ENCODE assay signal across 23 mouse cellular contexts in genomic region chr10:109598604-109599003, GRCm38 (mm10).
DNase-seq lines count a peak whose midpoint lies in the region; ATAC-seq and TF ChIP-seq lines count a peak whose summit lies in the region.
"Had no signal": no experiment of that assay in that cellular context is flagged by ENCODE, and none has a peak within 500 bp of the region (broad histone marks: within the 10 kb centered on the region; RNA-seq: fewer than 3 reads in every experiment).

No protein-coding gene starts in this region.

- intact Hi-C loops in left cerebral cortex, adult 2 months (cut with DNase I): no loop called here

- ATAC-seq in hindbrain, embryonic 14.5 days (ENCODE audit: low FRiP score): no peak
- no peak for ATAC-seq in hindbrain, embryonic 12.5 days (ENCODE audit: low FRiP score)
- ATAC-seq in midbrain, embryonic 15.5 days (replicated peaks): 0 out of 2 replicates have a peak, but pooled peaks have one; percentile 27
- no peak for ATAC-seq in kidney, embryonic 14.5 days (ENCODE audit: low FRiP score, low TSS enrichment)
- ATAC-seq: activated CD4-positive, CD25-positive, alpha-beta regulatory T cell, adult 4 months; inflammation-experienced regulatory T-cells, adult 6 months; liver, embryonic 12.5 days had no signal

- DNase-seq in hindbrain, embryonic 14.5 days (ENCODE audit: low spot score): peak; percentile 36
- no peak for DNase-seq in left cerebral cortex, adult 2 months (ENCODE audit: extremely low spot score in 1 of 2, low spot score in 2 of 2)
- DNase-seq in left cerebral cortex, adult 18-20 months (ENCODE audit: low spot score in 2 of 2): no peak
- DNase-seq in brain, adult 2 months (ENCODE audit: low read depth, low spot score): peak; percentile 81
- DNase-seq: adrenal gland, postnatal 10 days; cerebellum, adult 9-11 months; gastrocnemius, postnatal 14 days; heart, adult 11 months; kidney, adult 18-20 months; lung, adult 18-20 months; lung, postnatal 10 days had no signal

- no peak overlapping the region for H3K27ac ChIP-seq in hindbrain, embryonic 14.5 days
- H3K27ac ChIP-seq in hindbrain, embryonic 12.5 days: no peak overlapping the region
- H3K27ac ChIP-seq in left cerebral cortex, adult 2 months: peak overlapping the region; percentile 80
- H3K27ac ChIP-seq in midbrain, embryonic 15.5 days: peak overlapping the region; percentile 58
- H3K27ac ChIP-seq in kidney, embryonic 14.5 days (ENCODE audit: low read depth, low read length): no peak overlapping the region
- H3K27ac ChIP-seq: embryonic facial prominence, embryonic 15.5 days; kidney, postnatal 0 days; limb, embryonic 13.5 days; liver, embryonic 12.5 days; neural tube, embryonic 15.5 days; stomach, postnatal 0 days had no signal

- no peak overlapping the region for H3K9ac ChIP-seq in hindbrain, embryonic 14.5 days
- H3K9ac ChIP-seq in hindbrain, embryonic 12.5 days: no peak overlapping the region
- H3K9ac ChIP-seq in midbrain, embryonic 15.5 days: no peak overlapping the region
- H3K9ac ChIP-seq in kidney, embryonic 14.5 days (ENCODE audit: low read depth, low read length): no peak overlapping the region
- H3K9ac ChIP-seq: embryonic facial prominence, embryonic 15.5 days; limb, embryonic 13.5 days; liver, embryonic 12.5 days; neural tube, embryonic 15.5 days had no signal

- H3K4me2 ChIP-seq in hindbrain, embryonic 14.5 days (replicated peaks): no peak overlapping the region
- no peak overlapping the region for H3K4me2 ChIP-seq in hindbrain, embryonic 12.5 days (replicated peaks)
- H3K4me2 ChIP-seq in midbrain, embryonic 15.5 days: no peak overlapping the region
- no peak overlapping the region for H3K4me2 ChIP-seq in kidney, embryonic 14.5 days (replicated peaks; ENCODE audit: low read depth, low read length)
- H3K4me2 ChIP-seq: embryonic facial prominence, embryonic 15.5 days; heart, embryonic 11.5 days; limb, embryonic 13.5 days; liver, embryonic 12.5 days; neural tube, embryonic 15.5 days had no signal

- no peaks in the 10 kb centered on the region for H3K4me1 ChIP-seq in hindbrain, embryonic 14.5 days (replicated peaks; ENCODE audit: control insufficient read depth, insufficient read depth, low read length)
- no peaks in the 10 kb centered on the region for H3K4me1 ChIP-seq in hindbrain, embryonic 12.5 days
- peaks cover 6% of the 10 kb centered on the region; the same call in 1 of the 2 replicates for H3K4me1 ChIP-seq in midbrain, embryonic 15.5 days
- H3K4me1 ChIP-seq in kidney, embryonic 14.5 days (ENCODE audit: control insufficient read depth, insufficient read depth, low read length): no peaks in the 10 kb centered on the region
- H3K4me1 ChIP-seq: embryonic facial prominence, embryonic 15.5 days; limb, embryonic 13.5 days; liver, embryonic 12.5 days had no signal

- no peak for TF ChIP-seq CTCF in left cerebral cortex, adult 2 months (IDR thresholded peaks at IDR 0.05)

- H3K36me3 ChIP-seq in hindbrain, embryonic 14.5 days (replicated peaks; ENCODE audit: control insufficient read depth, insufficient read depth): no peaks in the 10 kb centered on the region
- no peaks in the 10 kb centered on the region for H3K36me3 ChIP-seq in hindbrain, embryonic 12.5 days
- no peaks in the 10 kb centered on the region for H3K36me3 ChIP-seq in midbrain, embryonic 15.5 days (replicated peaks)
- no peaks in the 10 kb centered on the region for H3K36me3 ChIP-seq in kidney, embryonic 14.5 days (ENCODE audit: control insufficient read depth, insufficient read depth, low read length)
- H3K36me3 ChIP-seq: embryonic facial prominence, embryonic 15.5 days; limb, embryonic 13.5 days; liver, embryonic 12.5 days; neural tube, embryonic 15.5 days had no signal

- WGBS in hindbrain, embryonic 14.5 days: 35% methylated on average over 3 of the region's 3 CpGs
- 63% methylated on average over 3 of the region's 3 CpGs for WGBS in hindbrain, embryonic 12.5 days
- 18% methylated on average over 3 of the region's 3 CpGs for WGBS in midbrain, embryonic 15.5 days
- WGBS in kidney, embryonic 14.5 days: 81% methylated on average over 3 of the region's 3 CpGs

- H3K9me3 ChIP-seq in hindbrain, embryonic 14.5 days (ENCODE audit: control insufficient read depth, low read length): no peaks in the 10 kb centered on the region
- H3K9me3 ChIP-seq in hindbrain, embryonic 12.5 days (replicated peaks): no peaks in the 10 kb centered on the region
- H3K9me3 ChIP-seq in midbrain, embryonic 15.5 days: no peaks in the 10 kb centered on the region
- H3K9me3 ChIP-seq in kidney, embryonic 14.5 days (ENCODE audit: control insufficient read depth, low read length): no peaks in the 10 kb centered on the region
- H3K9me3 ChIP-seq: embryonic facial prominence, embryonic 15.5 days; limb, embryonic 13.5 days; liver, embryonic 12.5 days; neural tube, embryonic 15.5 days had no signal

- H3K4me3 ChIP-seq in hindbrain, embryonic 14.5 days (replicated peaks; ENCODE audit: low read length): no peak overlapping the region
- H3K4me3 ChIP-seq in hindbrain, embryonic 12.5 days: no peak overlapping the region
- no peak overlapping the region for H3K4me3 ChIP-seq in left cerebral cortex, adult 2 months
- H3K4me3 ChIP-seq in midbrain, embryonic 15.5 days: no peak overlapping the region
- H3K4me3 ChIP-seq in kidney, embryonic 14.5 days (ENCODE audit: low read length): no peak overlapping the region
- H3K4me3 ChIP-seq: embryonic facial prominence, embryonic 15.5 days; limb, embryonic 13.5 days; liver, embryonic 12.5 days; neural tube, embryonic 15.5 days had no signal

- H3K27me3 ChIP-seq in hindbrain, embryonic 14.5 days (ENCODE audit: control insufficient read depth, insufficient read depth, low read length): no peaks in the 10 kb centered on the region
- no peaks in the 10 kb centered on the region for H3K27me3 ChIP-seq in hindbrain, embryonic 12.5 days
- H3K27me3 ChIP-seq in midbrain, embryonic 15.5 days (replicated peaks): no peaks in the 10 kb centered on the region
- H3K27me3 ChIP-seq in kidney, embryonic 14.5 days (ENCODE audit: control insufficient read depth, insufficient read depth, low read length): no peaks in the 10 kb centered on the region
- H3K27me3 ChIP-seq: embryonic facial prominence, embryonic 15.5 days; limb, embryonic 13.5 days; liver, embryonic 12.5 days; neural tube, embryonic 15.5 days had no signal

Comparison
In these comparisons a context has a peak if more than half of its experiments do, and no peak if none do; other contexts are left out.
1. DNase-seq: peak in hindbrain, embryonic 14.5 days (single experiment) and brain, adult 2 months (single experiment); none in left cerebral cortex, adult 2 months (0 of 2) and left cerebral cortex, adult 18-20 months (0 of 2).
2. H3K27ac ChIP-seq: peak in left cerebral cortex, adult 2 months (single experiment) and midbrain, embryonic 15.5 days (single experiment); none in hindbrain, embryonic 14.5 days (single experiment), hindbrain, embryonic 12.5 days (single experiment) and kidney, embryonic 14.5 days (single experiment).